16 mouse cellular contexts compared by ENCODE assay signal in genomic region chr4:44947464-44947863, GRCm38 (mm10).
"Had no signal": no experiment of that assay in that cellular context is flagged by ENCODE, and none has a peak within 500 bp of the region (broad histone marks: within the 10 kb centered on the region; RNA-seq: fewer than 3 reads in every experiment).

No protein-coding gene starts in this region.

- H3K4me1 ChIP-seq: lung, embryonic 15.5 days; neural tube, embryonic 12.5 days; stomach, embryonic 15.5 days had no signal

- H3K27me3 ChIP-seq: lung, embryonic 15.5 days; midbrain, embryonic 13.5 days; midbrain, embryonic 15.5 days; neural tube, embryonic 12.5 days; stomach, embryonic 15.5 days had no signal

- DNase-seq: lung, postnatal 14 days; lung, postnatal 36 days; right cerebral cortex, postnatal 14 days; thymus, adult 2 months; thymus, postnatal 25 days; thymus, postnatal 4 days had no signal

- H3K4me3 ChIP-seq: lung, embryonic 15.5 days; megakaryocyte, embryonic 14.5 days; midbrain, embryonic 13.5 days; midbrain, embryonic 15.5 days; neural tube, embryonic 12.5 days; stomach, embryonic 15.5 days had no signal

- H3K9me3 ChIP-seq: lung, embryonic 15.5 days; midbrain, embryonic 13.5 days; midbrain, embryonic 15.5 days; neural tube, embryonic 12.5 days; stomach, embryonic 15.5 days had no signal

- H3K36me3 ChIP-seq: lung, embryonic 15.5 days; midbrain, embryonic 13.5 days; midbrain, embryonic 15.5 days; neural tube, embryonic 12.5 days; stomach, embryonic 15.5 days had no signal

- H3K9ac ChIP-seq: lung, embryonic 15.5 days; midbrain, embryonic 13.5 days; midbrain, embryonic 15.5 days; neural tube, embryonic 12.5 days; stomach, embryonic 15.5 days had no signal

- H3K27ac ChIP-seq: lung, embryonic 15.5 days; macrophage; midbrain, embryonic 13.5 days; midbrain, embryonic 15.5 days; neural tube, embryonic 12.5 days; stomach, embryonic 15.5 days; stomach, postnatal 0 days had no signal

- ATAC-seq: lung, postnatal 0 days; midbrain, embryonic 13.5 days; midbrain, embryonic 15.5 days had no signal

- H3K4me2 ChIP-seq: lung, embryonic 15.5 days; midbrain, embryonic 11.5 days; midbrain, embryonic 13.5 days; midbrain, embryonic 15.5 days; neural tube, embryonic 12.5 days; stomach, embryonic 15.5 days had no signal
